Mouse (Mus musculus): ENCODE measurements at regions not wholly inside any gene's neighbourhood (a gene's known extent, or its start where the extent isn't known, plus 50 kb on each side); places are given as distances from the start of the nearest gene placed in this dataset.

- no peak for TF ChIP-seq GATA1 (IDR thresholded peaks at IDR 0.05; ENCODE audit: borderline replicate concordance, low read length)
- TF ChIP-seq FLI1 (IDR thresholded peaks at IDR 0.05; ENCODE audit: low read length), result no peak
Observed at GRCm38 (mm10) chr5:46732025-46732424, 874.6 kb upstream of the Lcorl start.

Measured in megakaryocyte, embryonic 14.5 days (primary cell).